Mouse (Mus musculus): ENCODE data around the gene Ang. TPM values are rescaled to one million over a fixed set of nuclear protein-coding genes. Genes with fewer than 3 reads are reported as not detected.

The Ang gene
- polyA plus RNA-seq, 1 experiment from 2014 or later, result 3.2 TPM

Other genes starting within 250 kb of the Ang start
- gene Tep1, start 220.6 kb upstream of the Ang start, polyA plus RNA-seq (2016; fragmentation: Nextera tagmentation; extraction: Ambion mirVana), result 3.7 and 5.1 TPM in 2 replicates
- 0.35 and 0.60 TPM in 2 replicates for gene Klhl33, start 193.6 kb upstream of the Ang start, polyA plus RNA-seq (2016; fragmentation: Nextera tagmentation; extraction: Ambion mirVana)
- gene Osgep, start 166.3 kb upstream of the Ang start, polyA plus RNA-seq (2016; fragmentation: Nextera tagmentation; extraction: Ambion mirVana), result 141 and 147 TPM in 2 replicates
- gene Apex1, start 166.2 kb upstream of the Ang start, polyA plus RNA-seq (2016; fragmentation: Nextera tagmentation; extraction: Ambion mirVana), result 321 and 333 TPM in 2 replicates
- gene Pip4p1, start 160.3 kb upstream of the Ang start, polyA plus RNA-seq (2016; fragmentation: Nextera tagmentation; extraction: Ambion mirVana), result 68.3 and 72.8 TPM in 2 replicates
- gene Pnp, start 160.1 kb upstream of the Ang start, polyA plus RNA-seq (2016; fragmentation: Nextera tagmentation; extraction: Ambion mirVana), result 50.0 and 50.1 TPM in 2 replicates
- gene Gm49342, start 146.6 kb upstream of the Ang start, polyA plus RNA-seq (2016; fragmentation: Nextera tagmentation; extraction: Ambion mirVana), result not detected in 2 replicates
- gene Pnp2, start 135.2 kb upstream of the Ang start, polyA plus RNA-seq (2016; fragmentation: Nextera tagmentation; extraction: Ambion mirVana), result 0.46 and 0.52 TPM in 2 replicates
- gene Rnase10, start 83.4 kb upstream of the Ang start, polyA plus RNA-seq (2016; fragmentation: Nextera tagmentation; extraction: Ambion mirVana), result not detected in 2 replicates
- not detected in 2 replicates for gene Rnase9, start 49.3 kb upstream of the Ang start, polyA plus RNA-seq (2016; fragmentation: Nextera tagmentation; extraction: Ambion mirVana)
- gene Rnase11, start 41.0 kb upstream of the Ang start, polyA plus RNA-seq (2016; fragmentation: Nextera tagmentation; extraction: Ambion mirVana), result not detected in 2 replicates
- not detected in 2 replicates for gene Rnase12, start 33.5 kb upstream of the Ang start, polyA plus RNA-seq (2016; fragmentation: Nextera tagmentation; extraction: Ambion mirVana)
- gene Olfr750, start 16.7 kb upstream of the Ang start, polyA plus RNA-seq (2016; fragmentation: Nextera tagmentation; extraction: Ambion mirVana), result 0.03 TPM in 1 of 2 replicates, not detected in the other
- 12.0 and 14.2 TPM in 2 replicates for gene Rnase4, start 73 bp upstream of the Ang start, polyA plus RNA-seq (2016; fragmentation: Nextera tagmentation; extraction: Ambion mirVana)
- not detected in 2 replicates for gene Eddm3b, start 23.3 kb downstream of the Ang start, polyA plus RNA-seq (2016; fragmentation: Nextera tagmentation; extraction: Ambion mirVana)
- 0.43 and 0.50 TPM in 2 replicates for gene Rnase6, start 32.8 kb downstream of the Ang start, polyA plus RNA-seq (2016; fragmentation: Nextera tagmentation; extraction: Ambion mirVana)
- gene Rnase1, start 55.6 kb downstream of the Ang start, polyA plus RNA-seq (2016; fragmentation: Nextera tagmentation; extraction: Ambion mirVana), result not detected in 2 replicates
- not detected in 2 replicates for gene Rnase2b, start 71.1 kb downstream of the Ang start, polyA plus RNA-seq (2016; fragmentation: Nextera tagmentation; extraction: Ambion mirVana)
- gene Ang2, start 108.0 kb downstream of the Ang start, polyA plus RNA-seq (2016; fragmentation: Nextera tagmentation; extraction: Ambion mirVana), result not detected in 2 replicates
- not detected in 2 replicates for gene Ear14, start 112.2 kb downstream of the Ang start, polyA plus RNA-seq (2016; fragmentation: Nextera tagmentation; extraction: Ambion mirVana)
- not detected in 2 replicates for gene Rnase2a, start 165.0 kb downstream of the Ang start, polyA plus RNA-seq (2016; fragmentation: Nextera tagmentation; extraction: Ambion mirVana)